Mouse (Mus musculus): Measurements from ENCODE around the gene Naglu. TPM values are rescaled to one million over a fixed set of nuclear protein-coding genes. Genes with fewer than 3 reads are reported as not detected.

Gene Naglu
- polyA plus RNA-seq, 1 experiment = 7.3 TPM

GRCm38 (mm10) chr11:101071810-101072428 is 2.1 kb downstream of the Naglu start:
- no peaks in the 10 kb centered on the region for H3K36me3 ChIP-seq (ENCODE audit: control insufficient read depth, insufficient read depth, low read length, poor library complexity, severe bottlenecking)
- TF ChIP-seq EP300 (IDR thresholded peaks at IDR 0.05; ENCODE audit: insufficient read depth, low read depth, low read length) (no peak), CTCF (IDR thresholded peaks at IDR 0.05; ENCODE audit: low read depth, low read length) (no peak), POLR2A (IDR thresholded peaks at IDR 0.05; ENCODE audit: insufficient read depth, low read length) (no peak)
- no peaks in the 10 kb centered on the region for H3K9me3 ChIP-seq (replicated peaks; ENCODE audit: control insufficient read depth, insufficient read depth, low read length, poor library complexity, severe bottlenecking)
- no peak overlapping the region for H3K4me3 ChIP-seq (ENCODE audit: low read depth, low read length)
- no peaks in the 10 kb centered on the region for H3K27me3 ChIP-seq (ENCODE audit: control insufficient read depth, insufficient read depth, low read length, poor library complexity, severe bottlenecking)
- H3K27ac ChIP-seq (ENCODE audit: insufficient read depth, low read length) = no peak overlapping the region
- no peak overlapping the region for H3K9ac ChIP-seq (ENCODE audit: low read depth, poor library complexity, severe bottlenecking)
- no peaks in the 10 kb centered on the region for H3K4me1 ChIP-seq (ENCODE audit: control insufficient read depth, insufficient read depth, low read length)

DNA sequence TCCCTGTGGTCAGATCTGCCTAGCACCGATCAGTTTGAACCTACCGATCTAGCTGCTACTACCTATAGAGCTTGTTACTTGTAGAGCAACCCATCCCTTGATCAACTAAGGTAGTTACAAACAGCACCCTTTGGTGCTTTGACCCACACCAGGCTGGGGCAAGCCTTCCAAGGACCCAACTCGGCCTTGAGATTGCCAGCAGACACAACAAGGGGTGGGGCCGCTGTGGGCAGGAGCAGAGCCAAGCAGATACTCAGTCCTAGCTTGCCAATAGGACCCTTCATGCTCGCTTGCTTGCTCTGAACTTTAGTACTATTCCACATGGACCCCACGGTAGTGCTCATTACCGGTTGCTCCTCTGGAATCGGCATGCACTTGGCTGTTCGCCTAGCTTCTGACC is 8.3 kb downstream of the Naglu start, which contains the start of gene Hsd17b1:
TSS of gene Hsd17b1 (plus strand) at position 291 of the 400 bp plus-strand sequence.
- Histone ChIP-seq H3K4me1 (ENCODE audit: control insufficient read depth, insufficient read depth, low read length) (no peaks in the 10 kb centered on the region), H3K27ac (ENCODE audit: insufficient read depth, low read length) (no peak within 1 kb of the TSS), H3K9ac (ENCODE audit: low read depth, poor library complexity, severe bottlenecking) (peak within 1 kb of the TSS; percentile 33), H3K9me3 (replicated peaks; ENCODE audit: control insufficient read depth, insufficient read depth, low read length, poor library complexity, severe bottlenecking) (no peaks in the 10 kb centered on the region), H3K4me3 (ENCODE audit: low read depth, low read length) (peak within 1 kb of the TSS; percentile 60), H3K27me3 (ENCODE audit: control insufficient read depth, insufficient read depth, low read length, poor library complexity, severe bottlenecking) (0 out of 2 replicates have a peak, but pooled peaks cover 2% of the 10 kb centered on the region), H3K36me3 (ENCODE audit: control insufficient read depth, insufficient read depth, low read length, poor library complexity, severe bottlenecking) (no peaks in the 10 kb centered on the region)
- TF ChIP-seq CTCF (IDR thresholded peaks at IDR 0.05; ENCODE audit: low read depth, low read length) = no peak
- TF ChIP-seq EP300 (IDR thresholded peaks at IDR 0.05; ENCODE audit: insufficient read depth, low read depth, low read length) = no peak
- no peak for TF ChIP-seq POLR2A (IDR thresholded peaks at IDR 0.05; ENCODE audit: insufficient read depth, low read length)

- Histone ChIP-seq H3K9ac (ENCODE audit: low read depth, poor library complexity, severe bottlenecking) (peak overlapping the region; percentile 33), H3K4me3 (ENCODE audit: low read depth, low read length) (peak overlapping the region; percentile 60), H3K27me3 (ENCODE audit: control insufficient read depth, insufficient read depth, low read length, poor library complexity, severe bottlenecking) (0 out of 2 replicates have a peak, but pooled peaks cover 2% of the 10 kb centered on the region), H3K4me1 (ENCODE audit: control insufficient read depth, insufficient read depth, low read length) (peaks cover 2% of the 10 kb centered on the region), H3K9me3 (replicated peaks; ENCODE audit: control insufficient read depth, insufficient read depth, low read length, poor library complexity, severe bottlenecking) (no peaks in the 10 kb centered on the region), H3K27ac (ENCODE audit: insufficient read depth, low read length) (no peak overlapping the region), H3K36me3 (ENCODE audit: control insufficient read depth, insufficient read depth, low read length, poor library complexity, severe bottlenecking) (no peaks in the 10 kb centered on the region)
- no peak for TF ChIP-seq EP300 (IDR thresholded peaks at IDR 0.05; ENCODE audit: insufficient read depth, low read depth, low read length)
- no peak for TF ChIP-seq CTCF (IDR thresholded peaks at IDR 0.05; ENCODE audit: low read depth, low read length)
- TF ChIP-seq POLR2A (IDR thresholded peaks at IDR 0.05; ENCODE audit: insufficient read depth, low read length) = no peak
Measured at GRCm38 (mm10) chr11:101079746-101080145, 9.9 kb downstream of the Naglu start.

DNA sequence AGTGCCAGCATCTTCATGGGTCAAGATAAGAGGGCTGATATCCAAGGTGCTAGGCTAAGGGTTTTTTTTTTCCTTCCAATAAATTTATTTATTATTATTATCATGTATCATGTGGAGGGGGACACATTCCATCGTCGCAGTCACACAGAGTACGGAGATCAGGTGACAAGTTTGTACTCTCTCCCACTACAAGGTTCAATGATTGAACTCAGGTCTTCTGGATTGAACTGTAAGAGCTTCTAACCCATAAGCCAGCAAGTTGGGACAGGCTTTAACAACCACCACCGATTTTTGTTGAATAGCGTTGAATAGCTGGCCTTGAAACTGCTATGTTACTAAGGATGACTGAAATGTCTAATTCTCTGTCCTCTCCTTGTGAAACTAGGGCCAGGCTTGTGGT is 10.6 kb downstream of the Naglu start:
- no peaks in the 10 kb centered on the region for H3K9me3 ChIP-seq (replicated peaks; ENCODE audit: control insufficient read depth, insufficient read depth, low read length, poor library complexity, severe bottlenecking)
- H3K4me1 ChIP-seq (ENCODE audit: control insufficient read depth, insufficient read depth, low read length) = peaks cover 2% of the 10 kb centered on the region
- H3K27me3 ChIP-seq (ENCODE audit: control insufficient read depth, insufficient read depth, low read length, poor library complexity, severe bottlenecking) = 0 out of 2 replicates have a peak, but pooled peaks cover 2% of the 10 kb centered on the region
- no peak overlapping the region for H3K27ac ChIP-seq (ENCODE audit: insufficient read depth, low read length)
- H3K36me3 ChIP-seq (ENCODE audit: control insufficient read depth, insufficient read depth, low read length, poor library complexity, severe bottlenecking) = no peaks in the 10 kb centered on the region
- TF ChIP-seq POLR2A (IDR thresholded peaks at IDR 0.05; ENCODE audit: insufficient read depth, low read length) = no peak
- H3K9ac ChIP-seq (ENCODE audit: low read depth, poor library complexity, severe bottlenecking) = no peak overlapping the region
- H3K4me3 ChIP-seq (ENCODE audit: low read depth, low read length) = no peak overlapping the region

DNA sequence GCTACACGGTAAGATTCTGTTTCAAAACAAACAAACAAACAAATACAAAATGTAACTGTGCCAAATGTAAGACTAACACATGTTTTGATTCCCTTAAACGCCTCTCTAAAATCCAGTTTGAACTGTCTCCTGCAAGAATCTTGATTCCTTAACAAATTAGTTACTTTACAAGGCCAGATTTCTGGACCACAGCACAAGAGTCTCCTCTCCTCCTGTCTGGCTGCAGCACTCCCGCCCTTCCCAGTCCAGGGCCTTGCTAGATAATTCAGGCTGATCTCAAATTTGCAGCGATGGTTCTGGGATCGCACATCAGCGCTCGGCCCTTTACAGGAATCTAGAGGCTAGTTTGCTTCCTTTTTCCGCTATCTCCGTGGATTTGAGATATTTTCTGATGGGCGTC is 11.8 kb downstream of the Naglu start:
- peaks cover 3% of the 10 kb centered on the region for H3K4me1 ChIP-seq (ENCODE audit: control insufficient read depth, insufficient read depth, low read length)
- no peaks in the 10 kb centered on the region for H3K9me3 ChIP-seq (replicated peaks; ENCODE audit: control insufficient read depth, insufficient read depth, low read length, poor library complexity, severe bottlenecking)
- no peak overlapping the region for H3K27ac ChIP-seq (ENCODE audit: insufficient read depth, low read length)
- H3K9ac ChIP-seq (ENCODE audit: low read depth, poor library complexity, severe bottlenecking) = peak overlapping the region; percentile 75
- H3K36me3 ChIP-seq (ENCODE audit: control insufficient read depth, insufficient read depth, low read length, poor library complexity, severe bottlenecking) = no peaks in the 10 kb centered on the region
- H3K27me3 ChIP-seq (ENCODE audit: control insufficient read depth, insufficient read depth, low read length, poor library complexity, severe bottlenecking) = 0 out of 2 replicates have a peak, but pooled peaks cover 2% of the 10 kb centered on the region
- H3K4me3 ChIP-seq (ENCODE audit: low read depth, low read length) = peak overlapping the region; percentile 85; the same call in 1 of the 2 replicates
- TF ChIP-seq EP300 (IDR thresholded peaks at IDR 0.05; ENCODE audit: insufficient read depth, low read depth, low read length) = no peak
- no peak for TF ChIP-seq POLR2A (IDR thresholded peaks at IDR 0.05; ENCODE audit: insufficient read depth, low read length)
- TF ChIP-seq CTCF (IDR thresholded peaks at IDR 0.05; ENCODE audit: low read depth, low read length) = no peak

Data from ES-Bruce4 (cell line).